Mouse (Mus musculus): Measurements from ENCODE around the gene Ghdc. TPM values are rescaled to one million over a fixed set of nuclear protein-coding genes. Genes with fewer than 3 reads are reported as not detected.

The Ghdc gene
- polyA plus RNA-seq, 1 experiment from 2014 or later = 3.8 TPM

GRCm38 (mm10) chr11:100736746-100737080 is 34.0 kb downstream of the Ghdc start:
- H3K9ac ChIP-seq (replicated peaks; ENCODE audit: low read depth, low read length) = peak overlapping the region; percentile 87; the same call in 1 of the 2 replicates
- WGBS = 61% methylated on average over 4 of the region's 4 CpGs
- peaks cover 13% of the 10 kb centered on the region for H3K4me1 ChIP-seq (ENCODE audit: control insufficient read depth, insufficient read depth, low read length)
- H3K27me3 ChIP-seq (ENCODE audit: control insufficient read depth, insufficient read depth, low read length) = no peaks in the 10 kb centered on the region
- peak overlapping the region; percentile 99 for H3K4me3 ChIP-seq (ENCODE audit: low read depth, low read length)
- no peaks in the 10 kb centered on the region; the same call in 1 of the 2 replicates for H3K36me3 ChIP-seq (ENCODE audit: control insufficient read depth, insufficient read depth, low read length)
- no peak overlapping the region for H3K27ac ChIP-seq (ENCODE audit: low read length)
- H3K9me3 ChIP-seq (ENCODE audit: control insufficient read depth, low read depth, low read length) = no peaks in the 10 kb centered on the region
- ATAC-seq (ENCODE audit: insufficient number of reproducible peaks, insufficient read depth, low FRiP score, low read depth) = no peak
- peak overlapping the region; percentile 88 for H3K4me2 ChIP-seq (replicated peaks; ENCODE audit: low read depth, low read length)

DNA sequence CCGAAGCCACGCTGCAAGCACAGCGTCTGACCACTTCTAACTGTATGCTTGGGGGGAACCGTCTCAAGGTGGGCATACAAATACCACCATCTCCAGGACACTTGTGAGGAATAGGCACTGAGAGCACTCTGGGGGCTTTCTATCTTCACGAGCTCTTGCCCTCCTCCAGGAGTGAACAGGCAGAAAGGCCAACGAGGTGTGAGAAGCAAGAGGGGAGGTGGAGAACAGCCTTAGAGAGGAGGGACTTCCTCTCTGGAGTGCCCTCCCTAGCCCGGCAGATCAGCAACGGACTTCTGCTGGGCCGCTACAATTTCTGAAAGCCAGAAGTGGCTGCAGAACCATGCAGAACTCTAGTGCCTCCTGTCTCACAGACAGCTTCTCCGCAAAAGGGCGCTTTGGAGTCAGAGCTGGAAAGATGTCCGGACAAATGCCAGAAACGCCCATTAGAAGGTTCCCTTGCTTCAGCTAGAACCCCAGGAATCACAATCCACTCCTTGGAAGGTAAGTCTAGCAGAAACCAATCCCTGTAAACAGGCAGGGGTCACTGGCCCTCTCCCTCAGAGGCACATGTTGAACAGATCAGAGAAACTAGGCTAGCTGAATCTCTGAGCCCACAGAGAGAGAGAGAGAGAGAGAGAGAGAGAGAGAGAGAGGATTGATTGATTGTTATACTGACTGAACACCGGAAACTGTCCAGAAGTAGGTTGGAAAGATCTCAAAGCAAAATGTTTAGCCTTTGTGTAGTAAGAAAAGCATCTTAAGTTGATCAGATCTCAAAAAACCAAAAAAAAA is 34.6 kb downstream of the Ghdc start:
- Histone ChIP-seq H3K4me2 (replicated peaks; ENCODE audit: low read depth, low read length) (peak overlapping the region; percentile 16; the same call in 1 of the 2 replicates), H3K36me3 (ENCODE audit: control insufficient read depth, insufficient read depth, low read length) (no peaks in the 10 kb centered on the region; the same call in 1 of the 2 replicates), H3K9ac (replicated peaks; ENCODE audit: low read depth, low read length) (no peak overlapping the region; the same call in 1 of the 2 replicates), H3K4me1 (ENCODE audit: control insufficient read depth, insufficient read depth, low read length) (peaks cover 13% of the 10 kb centered on the region), H3K27ac (ENCODE audit: low read length) (no peak overlapping the region), H3K27me3 (ENCODE audit: control insufficient read depth, insufficient read depth, low read length) (no peaks in the 10 kb centered on the region), H3K4me3 (ENCODE audit: low read depth, low read length) (0 out of 2 replicates have a peak overlapping the region, but pooled peaks have one; percentile 99), H3K9me3 (ENCODE audit: control insufficient read depth, low read depth, low read length) (no peaks in the 10 kb centered on the region)
- WGBS = 68% methylated on average over 14 of the region's 14 CpGs
- no peak for ATAC-seq (ENCODE audit: insufficient number of reproducible peaks, insufficient read depth, low FRiP score, low read depth)

DNA sequence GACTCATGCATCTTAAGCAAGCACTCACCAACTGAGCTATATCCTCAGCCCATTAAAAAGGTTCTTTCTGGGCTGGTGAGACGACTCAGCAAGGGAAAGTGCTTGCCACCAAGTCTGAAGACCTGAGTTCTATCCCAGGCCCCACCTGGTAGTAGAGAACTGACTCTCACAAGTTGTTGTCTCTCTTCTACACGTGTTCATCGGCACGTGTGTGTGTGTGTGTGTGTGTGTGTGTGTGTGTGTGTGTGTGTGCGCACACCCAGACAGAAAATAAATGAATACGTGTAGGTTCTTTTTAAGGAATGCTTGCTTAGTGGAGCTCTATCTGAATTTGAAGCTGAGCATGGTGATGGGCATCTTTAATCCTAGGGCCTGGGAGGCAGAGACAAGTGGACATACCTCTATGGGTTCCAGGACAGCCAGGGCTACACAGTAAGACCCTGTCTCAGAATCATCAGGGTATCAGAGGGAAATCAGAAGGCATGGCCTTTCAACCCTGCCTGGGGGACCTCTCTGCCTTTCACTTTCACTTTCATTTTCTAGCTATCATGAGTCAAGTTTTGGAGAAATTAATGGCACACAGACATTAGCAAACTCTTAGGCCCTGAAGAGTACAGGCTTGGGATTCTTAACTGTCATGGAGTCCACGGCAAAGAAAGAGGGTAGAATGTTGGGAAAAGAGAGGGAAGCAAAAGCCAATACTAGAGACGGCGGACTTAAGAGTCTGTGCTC is 35.5 kb downstream of the Ghdc start:
- no peaks in the 10 kb centered on the region for H3K9me3 ChIP-seq (ENCODE audit: control insufficient read depth, low read depth, low read length)
- no peak overlapping the region for H3K27ac ChIP-seq (ENCODE audit: low read length)
- no peak for ATAC-seq (ENCODE audit: insufficient number of reproducible peaks, insufficient read depth, low FRiP score, low read depth)
- 0 out of 2 replicates have a peak overlapping the region, but pooled peaks have one; percentile 16 for H3K4me2 ChIP-seq (replicated peaks; ENCODE audit: low read depth, low read length)
- no peak overlapping the region for H3K4me3 ChIP-seq (ENCODE audit: low read depth, low read length)
- no peak overlapping the region for H3K9ac ChIP-seq (replicated peaks; ENCODE audit: low read depth, low read length)
- no peaks in the 10 kb centered on the region for H3K27me3 ChIP-seq (ENCODE audit: control insufficient read depth, insufficient read depth, low read length)
- 86% methylated on average over 9 of the region's 9 CpGs for WGBS
- no peaks in the 10 kb centered on the region; the same call in 1 of the 2 replicates for H3K36me3 ChIP-seq (ENCODE audit: control insufficient read depth, insufficient read depth, low read length)
- peaks cover 13% of the 10 kb centered on the region for H3K4me1 ChIP-seq (ENCODE audit: control insufficient read depth, insufficient read depth, low read length)

- no peak for ATAC-seq (ENCODE audit: insufficient number of reproducible peaks, insufficient read depth, low FRiP score, low read depth)
- WGBS = 88% methylated on average over 6 of the region's 6 CpGs
- no peaks in the 10 kb centered on the region for H3K9me3 ChIP-seq (ENCODE audit: control insufficient read depth, low read depth, low read length)
Observed at GRCm38 (mm10) chr11:100730477-100731205, 40.1 kb downstream of the Ghdc start.

DNA sequence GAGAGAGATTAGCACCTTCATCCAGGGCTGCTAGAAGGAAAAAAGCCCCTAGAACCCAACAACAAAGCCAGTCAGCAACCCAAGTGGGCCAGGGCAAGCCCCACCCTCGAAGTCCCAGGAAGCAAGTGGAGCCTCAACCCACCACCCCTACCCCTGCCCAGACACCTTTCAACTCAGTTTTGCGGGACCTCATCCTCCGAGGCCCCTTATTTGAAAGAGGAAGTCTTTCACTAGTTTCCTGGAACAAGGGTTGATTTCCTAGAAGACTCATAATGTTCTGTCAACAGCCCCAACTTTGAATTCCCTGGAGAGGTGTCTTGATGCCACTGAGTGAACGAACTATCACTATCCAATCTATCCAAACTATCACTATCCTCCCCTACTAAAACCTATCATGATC is 40.8 kb downstream of the Ghdc start:
- Histone ChIP-seq H3K36me3 (ENCODE audit: control insufficient read depth, insufficient read depth, low read length) (peaks cover 5% of the 10 kb centered on the region), H3K27me3 (ENCODE audit: control insufficient read depth, insufficient read depth, low read length) (no peaks in the 10 kb centered on the region), H3K4me1 (ENCODE audit: control insufficient read depth, insufficient read depth, low read length) (peaks cover 5% of the 10 kb centered on the region), H3K9ac (replicated peaks; ENCODE audit: low read depth, low read length) (no peak overlapping the region), H3K9me3 (ENCODE audit: control insufficient read depth, low read depth, low read length) (no peaks in the 10 kb centered on the region), H3K4me3 (ENCODE audit: low read depth, low read length) (no peak overlapping the region), H3K27ac (ENCODE audit: low read length) (no peak overlapping the region), H3K4me2 (replicated peaks; ENCODE audit: low read depth, low read length) (no peak overlapping the region)
- WGBS = 88% methylated on average over 4 of the region's 4 CpGs
- no peak for ATAC-seq (ENCODE audit: insufficient number of reproducible peaks, insufficient read depth, low FRiP score, low read depth)

More at GRCm38 (mm10) chr11:100730477-100731205, 40.1 kb downstream of the Ghdc start:
- H3K4me2 ChIP-seq (replicated peaks; ENCODE audit: low read depth, low read length) = no peak overlapping the region
- H3K4me3 ChIP-seq (ENCODE audit: low read depth, low read length) = no peak overlapping the region
- H3K27me3 ChIP-seq (ENCODE audit: control insufficient read depth, insufficient read depth, low read length) = no peaks in the 10 kb centered on the region
- peaks cover 5% of the 10 kb centered on the region for H3K36me3 ChIP-seq (ENCODE audit: control insufficient read depth, insufficient read depth, low read length)
- H3K4me1 ChIP-seq (ENCODE audit: control insufficient read depth, insufficient read depth, low read length) = no peaks in the 10 kb centered on the region
- H3K9ac ChIP-seq (replicated peaks; ENCODE audit: low read depth, low read length) = no peak overlapping the region
- H3K27ac ChIP-seq (ENCODE audit: low read length) = no peak overlapping the region

DNA sequence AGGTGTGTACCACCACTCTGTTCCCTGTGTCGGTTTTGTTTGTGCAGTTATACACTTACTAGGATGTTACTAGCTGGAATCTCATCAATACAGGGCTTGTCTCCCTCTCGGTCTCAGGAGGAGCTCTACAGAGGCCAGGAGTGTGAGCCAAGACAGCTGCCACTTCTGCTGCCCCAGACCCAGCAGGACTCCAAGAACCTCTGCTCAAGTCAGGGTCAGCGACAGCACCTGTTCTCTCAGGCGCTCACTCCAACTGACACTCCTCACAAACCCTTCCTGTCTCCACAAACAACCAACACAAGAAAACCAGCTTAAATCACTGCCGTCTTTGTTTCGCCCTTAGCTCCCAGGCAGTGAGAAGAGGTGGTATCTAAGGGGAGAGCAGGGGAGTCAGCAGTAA is 42.2 kb downstream of the Ghdc start:
- H3K4me1 ChIP-seq (ENCODE audit: control insufficient read depth, insufficient read depth, low read length) = peaks cover 12% of the 10 kb centered on the region
- H3K36me3 ChIP-seq (ENCODE audit: control insufficient read depth, insufficient read depth, low read length) = peaks cover 5% of the 10 kb centered on the region
- no peaks in the 10 kb centered on the region for H3K9me3 ChIP-seq (ENCODE audit: control insufficient read depth, low read depth, low read length)
- 75% methylated on average over 6 of the region's 6 CpGs for WGBS
- H3K4me3 ChIP-seq (ENCODE audit: low read depth, low read length) = no peak overlapping the region
- ATAC-seq (ENCODE audit: insufficient number of reproducible peaks, insufficient read depth, low FRiP score, low read depth) = no peak
- H3K27me3 ChIP-seq (ENCODE audit: control insufficient read depth, insufficient read depth, low read length) = no peaks in the 10 kb centered on the region
- no peak overlapping the region for H3K9ac ChIP-seq (replicated peaks; ENCODE audit: low read depth, low read length)
- no peak overlapping the region for H3K4me2 ChIP-seq (replicated peaks; ENCODE audit: low read depth, low read length)
- H3K27ac ChIP-seq (ENCODE audit: low read length) = no peak overlapping the region

DNA sequence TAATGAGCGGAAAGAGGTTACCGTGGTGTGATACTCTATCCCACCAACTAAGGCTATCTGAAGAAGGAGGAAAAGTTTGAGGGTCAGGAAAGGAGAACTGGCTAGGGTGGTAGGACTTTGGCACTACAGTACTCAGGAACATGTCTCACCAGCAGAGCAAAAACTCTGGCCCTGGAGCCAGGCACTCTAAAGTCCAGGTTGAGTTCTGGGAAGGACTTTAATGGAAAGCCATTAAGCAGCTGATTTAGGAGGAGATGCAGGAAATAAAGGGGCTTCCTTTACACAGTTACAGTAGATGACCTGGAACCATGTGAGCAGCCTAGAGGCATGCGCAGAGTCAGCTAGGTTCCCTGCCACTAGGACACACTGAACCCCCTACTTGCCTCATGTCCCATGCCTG is 43.6 kb downstream of the Ghdc start:
- no peak overlapping the region for H3K9ac ChIP-seq (replicated peaks; ENCODE audit: low read depth, low read length)
- H3K4me2 ChIP-seq (replicated peaks; ENCODE audit: low read depth, low read length) = no peak overlapping the region
- no peaks in the 10 kb centered on the region for H3K27me3 ChIP-seq (ENCODE audit: control insufficient read depth, insufficient read depth, low read length)
- H3K36me3 ChIP-seq (ENCODE audit: control insufficient read depth, insufficient read depth, low read length) = peaks cover 5% of the 10 kb centered on the region
- H3K4me3 ChIP-seq (ENCODE audit: low read depth, low read length) = no peak overlapping the region
- peaks cover 12% of the 10 kb centered on the region for H3K4me1 ChIP-seq (ENCODE audit: control insufficient read depth, insufficient read depth, low read length)
- ATAC-seq (ENCODE audit: insufficient number of reproducible peaks, insufficient read depth, low FRiP score, low read depth) = no peak
- H3K27ac ChIP-seq (ENCODE audit: low read length) = no peak overlapping the region
- no peaks in the 10 kb centered on the region for H3K9me3 ChIP-seq (ENCODE audit: control insufficient read depth, low read depth, low read length)
- WGBS = 96% methylated on average over 3 of the region's 3 CpGs

DNA sequence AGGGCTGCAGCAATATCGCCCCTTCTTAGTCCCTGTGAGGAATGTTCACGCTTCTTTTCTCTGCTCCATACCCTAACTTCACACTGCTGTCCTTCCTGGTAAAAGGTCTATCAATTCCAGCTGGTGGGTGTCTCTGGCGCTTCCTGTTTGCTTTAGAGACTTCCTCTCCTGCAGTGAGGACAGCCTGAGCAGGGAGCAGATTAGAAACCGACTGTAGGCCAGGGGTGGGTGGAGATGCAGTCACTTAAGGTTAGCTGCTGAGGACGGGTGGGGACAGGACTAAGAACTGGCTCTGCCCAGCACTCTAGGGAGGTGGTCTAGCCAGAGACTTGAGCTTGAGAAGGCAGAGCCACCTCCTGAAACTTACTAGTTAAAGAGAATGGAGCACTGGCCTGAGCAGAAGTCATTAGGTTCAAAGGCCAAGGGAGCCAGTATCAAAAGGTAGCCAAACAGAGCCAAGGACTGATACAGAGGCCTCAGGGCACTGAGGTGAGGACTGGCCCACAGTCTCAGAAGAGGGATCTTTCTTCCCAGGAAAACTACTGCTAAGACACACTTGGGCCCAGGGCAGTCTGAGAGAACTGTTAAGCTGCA is 45.7 kb downstream of the Ghdc start:
- H3K27me3 ChIP-seq (ENCODE audit: control insufficient read depth, insufficient read depth, low read length) = no peaks in the 10 kb centered on the region
- H3K9me3 ChIP-seq (ENCODE audit: control insufficient read depth, low read depth, low read length) = no peaks in the 10 kb centered on the region
- no peak overlapping the region; the same call in 1 of the 2 replicates for H3K4me2 ChIP-seq (replicated peaks; ENCODE audit: low read depth, low read length)
- peak overlapping the region; percentile 58 for H3K27ac ChIP-seq (ENCODE audit: low read length)
- no peak for ATAC-seq (ENCODE audit: insufficient number of reproducible peaks, insufficient read depth, low FRiP score, low read depth)
- no peak overlapping the region for H3K9ac ChIP-seq (replicated peaks; ENCODE audit: low read depth, low read length)
- peaks cover 17% of the 10 kb centered on the region for H3K4me1 ChIP-seq (ENCODE audit: control insufficient read depth, insufficient read depth, low read length)
- H3K4me3 ChIP-seq (ENCODE audit: low read depth, low read length) = no peak overlapping the region
- H3K36me3 ChIP-seq (ENCODE audit: control insufficient read depth, insufficient read depth, low read length) = peaks cover 5% of the 10 kb centered on the region
- WGBS = 37% methylated on average over 5 of the region's 5 CpGs

All from stomach, embryonic 14.5 days (tissue).